Mouse (Mus musculus): ENCODE results near the gene Emc9. TPM values are rescaled to one million over a fixed set of nuclear protein-coding genes. Genes with fewer than 3 reads are reported as not detected.

Gene Emc9
- total RNA-seq, 2 experiments from 2014 or later, result 44.7 to 58.2 TPM

- DNase-seq (ENCODE audit: low spot score in 2 of 2), result peak; percentile 91 to 94
Observed at GRCm38 (mm10) chr14:55591331-55591891, 6.3 kb upstream of the Emc9 start, which contains the start of gene Rnf31. Rnf31 (plus strand) TSS chr14:55591708.

GRCm38 (mm10) chr14:55590748-55591330 lies 5.7 kb upstream of the Emc9 start, which contains the start of gene Psme2:
Psme2 (minus strand) TSS chr14:55591113.
- peak; percentile 85 to 90 for DNase-seq (ENCODE audit: low spot score in 2 of 2)

GRCm38 (mm10) chr14:55589771-55590448 lies 4.8 kb upstream of the Emc9 start:
- DNase-seq (ENCODE audit: low spot score in 2 of 2), result no peak

GRCm38 (mm10) chr14:55589271-55589670 lies 4.2 kb upstream of the Emc9 start:
- no peak for DNase-seq (ENCODE audit: low spot score in 2 of 2)

- no peak for DNase-seq (ENCODE audit: low spot score in 2 of 2)
Observed at GRCm38 (mm10) chr14:55586149-55586548, 1.0 kb upstream of the Emc9 start.

- no peak for DNase-seq (ENCODE audit: low spot score in 2 of 2)
Observed at GRCm38 (mm10) chr14:55585566-55585960, 461 bp upstream of the Emc9 start.

GRCm38 (mm10) chr14:55584303-55584701 lies 800 bp downstream of the Emc9 start:
- no peak for DNase-seq (ENCODE audit: low spot score in 2 of 2)

- no peak for DNase-seq (ENCODE audit: low spot score in 2 of 2)
Observed at GRCm38 (mm10) chr14:55581981-55582681, 3.0 kb downstream of the Emc9 start.

- DNase-seq (ENCODE audit: low spot score in 2 of 2), result no peak
Observed at GRCm38 (mm10) chr14:55580731-55581130, 4.4 kb downstream of the Emc9 start.

GRCm38 (mm10) chr14:55579511-55580496 lies 5.3 kb downstream of the Emc9 start:
- no peak for DNase-seq (ENCODE audit: low spot score in 2 of 2)

GRCm38 (mm10) chr14:55578668-55579269 lies 6.3 kb downstream of the Emc9 start:
- DNase-seq (ENCODE audit: low spot score in 2 of 2), result no peak

- DNase-seq (ENCODE audit: low spot score in 2 of 2), result peak; percentile 43 to 64
Observed at GRCm38 (mm10) chr14:55577871-55578667, 7.0 kb downstream of the Emc9 start, which contains the start of gene Psme1. Psme1 (plus strand) TSS chr14:55578123.

- peak; percentile 32 to 39 for DNase-seq (ENCODE audit: low spot score in 2 of 2)
Observed at GRCm38 (mm10) chr14:55576376-55576775, 8.7 kb downstream of the Emc9 start.

GRCm38 (mm10) chr14:55575711-55576110 lies 9.4 kb downstream of the Emc9 start:
- DNase-seq (ENCODE audit: low spot score in 2 of 2), result no peak

- DNase-seq (ENCODE audit: low spot score in 2 of 2), result no peak
Observed at GRCm38 (mm10) chr14:55575302-55575701, 9.8 kb downstream of the Emc9 start, which contains the start of gene Fitm1. Fitm1 (plus strand) TSS chr14:55575617.

- DNase-seq (ENCODE audit: low spot score in 2 of 2), result no peak
Observed at GRCm38 (mm10) chr14:55571760-55572159, 13.3 kb downstream of the Emc9 start.

- DNase-seq (ENCODE audit: low spot score in 2 of 2), result no peak
Observed at GRCm38 (mm10) chr14:55570588-55570987, 14.5 kb downstream of the Emc9 start.

GRCm38 (mm10) chr14:55567496-55567895 lies 17.6 kb downstream of the Emc9 start:
- DNase-seq (ENCODE audit: low spot score in 2 of 2), result no peak

- no peak for DNase-seq (ENCODE audit: low spot score in 2 of 2)
Observed at GRCm38 (mm10) chr14:55565748-55566147, 19.4 kb downstream of the Emc9 start.

Data from left cerebral cortex, adult 18-20 months (tissue).